Mouse (Mus musculus): ENCODE measurements around the gene Mapk10. TPM values are rescaled to one million over a fixed set of nuclear protein-coding genes. Genes with fewer than 3 reads are reported as not detected.
"Not testable (repeated sequence)": the region's sequence is repeated elsewhere in the genome, so short reads cannot be mapped to it uniquely, and the experiment has no call there.

Mapk10 gene
- total RNA-seq, 1 experiment from 2014 or later, result not detected

DNA sequence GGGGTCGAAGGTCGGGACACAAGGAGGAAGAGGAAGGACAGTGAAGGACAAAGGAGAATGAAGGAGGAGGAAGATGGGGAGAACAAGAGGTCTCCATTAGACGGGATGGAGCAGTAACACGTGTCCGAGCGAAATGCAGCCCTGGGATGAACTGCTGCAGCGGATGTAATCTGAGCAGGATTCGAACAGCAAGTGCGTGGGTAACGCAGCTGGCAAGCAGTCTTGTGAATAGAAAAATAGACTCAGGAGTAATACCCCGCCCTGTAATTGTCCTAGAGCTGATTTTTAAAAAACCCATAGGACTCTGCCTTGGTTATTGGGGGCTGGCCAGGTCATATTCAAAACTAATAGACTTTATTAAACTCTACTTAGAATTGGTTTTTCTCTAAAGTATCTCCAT, 213.2 kb downstream of the Mapk10 start:
- no peak for ATAC-seq (replicated peaks; ENCODE audit: insufficient number of reproducible peaks, low FRiP score, low TSS enrichment, poor library complexity, severe bottlenecking)

DNA sequence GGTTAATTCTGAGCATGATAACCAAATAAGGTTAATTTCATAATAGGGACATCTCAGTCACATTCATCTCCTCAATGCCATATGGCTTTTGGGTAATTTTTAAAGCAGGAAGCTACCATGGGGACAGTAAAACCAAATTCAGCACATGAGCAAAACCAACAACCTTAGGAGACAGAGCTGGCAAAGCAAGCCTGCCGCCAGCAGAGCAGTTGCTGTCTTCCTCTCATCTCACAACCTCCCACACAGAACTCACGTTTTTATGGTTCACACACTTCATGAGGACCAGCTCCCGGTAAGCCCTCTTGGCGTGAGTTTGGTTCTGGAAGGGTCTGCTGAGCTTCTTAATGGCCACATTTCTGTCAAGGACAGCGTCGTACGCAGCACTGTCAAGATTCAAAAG, 214.8 kb downstream of the Mapk10 start:
- ATAC-seq (replicated peaks; ENCODE audit: insufficient number of reproducible peaks, low FRiP score, low TSS enrichment, poor library complexity, severe bottlenecking), result no peak

DNA sequence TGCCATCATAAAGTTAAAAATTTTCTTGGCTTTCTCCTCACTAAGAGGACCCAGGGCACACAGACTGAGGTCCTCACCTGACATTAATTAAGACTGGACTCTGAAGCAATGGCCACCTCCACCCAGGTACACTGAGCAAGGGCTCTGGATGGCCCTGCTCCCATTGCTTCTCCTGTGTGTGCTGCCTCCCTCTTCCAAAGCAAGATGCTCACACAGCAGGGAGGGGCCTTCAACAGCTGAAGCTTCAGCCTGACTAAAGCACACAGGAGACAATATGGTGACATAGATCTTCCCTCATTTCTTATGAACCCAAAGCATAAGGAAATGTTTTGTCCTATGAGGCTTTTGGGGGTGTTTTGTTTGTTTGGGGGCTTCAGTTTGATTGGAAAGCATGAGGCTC, 215.2 kb downstream of the Mapk10 start:
- no peak for ATAC-seq (replicated peaks; ENCODE audit: insufficient number of reproducible peaks, low FRiP score, low TSS enrichment, poor library complexity, severe bottlenecking)

DNA sequence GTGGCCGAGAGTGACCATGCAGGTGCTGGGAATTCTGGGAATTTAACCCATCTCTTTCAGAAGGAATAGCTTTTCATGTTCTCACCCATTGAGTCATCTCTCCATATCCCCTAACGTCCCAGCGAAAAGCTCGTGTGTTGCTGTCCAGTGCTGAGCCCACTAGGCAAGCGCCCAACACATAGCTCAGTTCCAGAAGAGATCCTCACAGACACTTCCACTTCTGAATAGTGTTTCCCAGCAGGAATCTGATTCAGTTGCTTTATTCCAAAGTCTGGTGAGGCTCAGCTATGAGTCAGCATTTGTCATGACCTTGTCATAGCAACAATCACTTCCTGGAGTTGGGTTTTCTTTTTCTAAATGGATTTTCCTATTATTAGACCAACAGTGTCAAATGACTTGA, 217.2 kb downstream of the Mapk10 start:
- no peak for ATAC-seq (replicated peaks; ENCODE audit: insufficient number of reproducible peaks, low FRiP score, low TSS enrichment, poor library complexity, severe bottlenecking)

DNA sequence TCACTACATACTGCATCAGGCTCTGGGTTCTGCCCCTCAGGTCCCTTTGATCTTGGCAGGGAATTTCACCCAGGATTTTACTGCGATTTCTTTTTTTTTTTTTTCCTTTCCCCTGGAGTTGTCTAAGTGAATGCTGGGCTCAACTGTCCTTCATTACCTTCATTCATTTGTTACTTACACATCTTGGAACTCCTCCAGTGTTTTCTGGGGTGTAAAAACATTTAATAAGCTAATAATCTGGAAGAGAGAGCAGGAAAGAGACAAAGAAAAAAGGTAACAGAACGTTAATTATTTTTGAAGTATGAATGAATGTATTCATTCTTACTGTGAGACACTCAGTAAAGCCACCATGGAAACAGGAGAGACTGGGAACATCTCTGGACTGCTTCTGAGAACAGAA, 219.4 kb downstream of the Mapk10 start:
- no peak for ATAC-seq (replicated peaks; ENCODE audit: insufficient number of reproducible peaks, low FRiP score, low TSS enrichment, poor library complexity, severe bottlenecking)

DNA sequence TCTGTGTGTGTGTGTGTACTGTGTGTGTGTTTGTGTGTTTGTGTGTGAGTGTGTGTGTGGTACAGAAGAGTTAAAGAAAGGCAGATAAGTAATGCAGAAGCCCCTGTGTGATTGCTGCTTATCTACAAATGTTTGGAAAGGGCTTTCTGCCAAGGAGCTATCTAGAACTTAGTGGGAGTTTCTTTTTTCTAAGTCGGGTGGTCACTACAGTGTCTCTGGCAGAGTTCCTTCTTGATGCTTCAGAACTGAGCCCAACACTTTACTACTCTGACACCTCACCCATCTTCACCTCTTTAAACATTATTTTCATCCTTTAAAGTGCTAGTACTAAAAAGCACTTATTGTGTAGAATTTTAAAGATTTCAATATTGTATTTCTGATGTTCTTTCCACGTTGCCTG, 232.8 kb downstream of the Mapk10 start:
- ATAC-seq (replicated peaks; ENCODE audit: insufficient number of reproducible peaks, low FRiP score, low TSS enrichment, poor library complexity, severe bottlenecking), result no peak

DNA sequence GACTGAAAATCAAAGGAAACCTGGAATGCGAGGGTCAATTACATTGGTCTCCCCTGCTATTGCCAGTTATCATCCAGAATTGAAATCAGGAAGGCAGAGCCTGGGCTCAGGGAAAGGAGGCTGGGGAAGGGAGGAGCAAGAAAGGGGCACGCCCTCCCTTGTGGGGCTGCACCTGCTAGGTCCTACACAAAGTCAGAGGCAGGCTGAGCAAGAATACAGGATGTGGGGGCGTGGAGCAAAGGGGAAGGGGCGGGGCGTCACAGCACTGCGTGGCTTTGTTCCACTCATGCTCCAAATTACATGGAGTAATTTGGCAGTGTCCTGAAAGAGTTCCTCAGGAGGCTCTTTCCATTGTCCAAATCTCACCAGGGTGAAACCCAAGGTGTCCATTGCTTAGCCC, 234.0 kb downstream of the Mapk10 start:
- ATAC-seq (replicated peaks; ENCODE audit: insufficient number of reproducible peaks, low FRiP score, low TSS enrichment, poor library complexity, severe bottlenecking), result no peak

DNA sequence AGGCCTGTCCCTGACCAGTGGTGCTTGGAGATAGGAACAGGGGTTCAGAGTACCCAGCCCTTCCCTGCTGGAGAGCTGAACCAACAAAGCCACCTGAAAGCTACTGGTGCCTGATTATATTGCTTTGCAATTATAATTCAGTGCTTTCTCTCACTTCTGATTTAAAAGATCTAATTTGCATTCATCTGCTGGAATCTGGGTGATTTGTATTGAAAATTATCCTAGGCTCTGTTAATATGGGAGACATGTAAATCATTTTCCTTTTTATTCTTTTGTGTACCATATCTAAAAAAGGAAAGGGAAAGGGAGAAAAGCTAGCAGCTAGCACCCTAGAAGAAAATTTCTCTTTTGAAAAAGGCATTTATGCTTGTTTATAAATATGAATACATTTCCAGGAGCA, 234.6 kb downstream of the Mapk10 start:
- ATAC-seq (replicated peaks; ENCODE audit: insufficient number of reproducible peaks, low FRiP score, low TSS enrichment, poor library complexity, severe bottlenecking), result no peak

DNA sequence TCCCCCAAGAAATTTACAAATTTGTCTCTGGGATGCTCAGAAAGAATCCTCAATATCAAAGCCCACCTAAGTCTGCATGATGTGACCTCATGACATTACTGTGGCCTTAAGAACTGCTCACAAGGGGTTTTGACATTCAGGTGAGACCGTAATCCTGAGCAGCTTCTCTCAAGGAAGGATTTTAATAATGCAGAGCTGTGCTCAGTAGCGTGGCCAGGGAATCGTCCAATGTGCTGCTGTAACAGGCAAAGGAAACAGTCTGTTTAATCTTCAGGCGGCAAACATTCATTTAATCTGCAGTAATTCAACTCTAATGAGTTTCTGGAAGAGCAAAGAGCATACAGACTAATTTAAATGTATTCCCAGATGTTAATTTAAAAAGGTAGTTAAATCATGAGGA, 236.7 kb downstream of the Mapk10 start:
- no peak for ATAC-seq (replicated peaks; ENCODE audit: insufficient number of reproducible peaks, low FRiP score, low TSS enrichment, poor library complexity, severe bottlenecking)

DNA sequence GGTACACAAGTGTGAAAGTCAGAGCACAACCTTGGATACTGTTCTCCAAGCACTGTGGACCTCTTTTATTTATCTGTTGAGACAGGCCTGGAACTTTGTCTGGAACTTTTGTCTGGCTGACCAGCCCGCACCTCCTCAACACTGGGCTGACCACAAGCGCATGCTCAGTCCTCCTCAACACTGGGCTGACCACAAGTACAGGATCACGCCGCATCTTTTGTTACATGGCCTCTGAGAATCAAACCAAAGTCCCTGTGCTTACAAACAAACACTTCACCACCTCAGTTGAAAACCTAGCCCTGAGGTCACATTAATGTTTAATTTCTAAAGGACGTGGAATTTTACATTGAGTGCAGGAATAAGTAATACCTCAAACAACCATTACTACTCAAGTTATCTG, 246.7 kb downstream of the Mapk10 start:
- ATAC-seq (replicated peaks; ENCODE audit: insufficient number of reproducible peaks, low FRiP score, low TSS enrichment, poor library complexity, severe bottlenecking), result no peak

DNA sequence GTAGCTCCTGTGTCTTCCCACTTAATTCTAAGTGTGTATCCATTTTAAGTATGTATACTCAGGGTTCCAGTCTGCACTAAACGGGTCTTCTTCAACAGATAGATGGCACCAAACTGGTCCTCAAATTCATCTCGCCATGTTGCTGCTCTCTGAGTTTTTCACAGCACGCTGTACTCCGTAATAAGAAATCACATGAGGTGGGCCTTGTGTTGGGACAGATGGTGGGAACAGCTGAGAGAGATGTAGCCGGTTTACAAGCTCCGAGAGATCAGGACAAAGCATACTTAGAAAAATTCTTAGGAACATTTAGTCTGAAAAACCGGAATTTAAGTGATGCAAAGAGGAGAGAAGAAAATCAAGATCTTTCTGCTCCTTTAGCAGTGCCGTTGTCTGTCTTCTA, 257.7 kb downstream of the Mapk10 start:
- no peak for ATAC-seq (replicated peaks; ENCODE audit: insufficient number of reproducible peaks, low FRiP score, low TSS enrichment, poor library complexity, severe bottlenecking)

DNA sequence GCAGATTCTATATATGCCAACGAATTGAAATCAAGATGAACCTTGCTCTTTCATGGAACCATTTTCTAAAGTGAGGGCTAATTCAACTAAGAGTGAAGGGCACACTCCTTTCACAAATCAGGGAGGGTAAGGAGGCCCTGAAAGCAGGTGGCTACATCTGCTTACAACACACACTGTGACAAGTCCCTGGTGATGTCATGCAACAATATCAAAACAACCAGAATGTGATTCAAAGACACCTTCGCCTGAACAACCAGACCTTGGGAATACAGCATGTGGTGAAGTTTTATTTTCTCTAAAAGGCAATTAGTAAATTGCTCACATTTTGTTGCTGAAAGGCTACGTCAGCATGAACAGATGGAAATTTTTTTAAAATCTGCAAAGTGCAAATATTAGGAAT, 258.2 kb downstream of the Mapk10 start:
- ATAC-seq (replicated peaks; ENCODE audit: insufficient number of reproducible peaks, low FRiP score, low TSS enrichment, poor library complexity, severe bottlenecking), result no peak

DNA sequence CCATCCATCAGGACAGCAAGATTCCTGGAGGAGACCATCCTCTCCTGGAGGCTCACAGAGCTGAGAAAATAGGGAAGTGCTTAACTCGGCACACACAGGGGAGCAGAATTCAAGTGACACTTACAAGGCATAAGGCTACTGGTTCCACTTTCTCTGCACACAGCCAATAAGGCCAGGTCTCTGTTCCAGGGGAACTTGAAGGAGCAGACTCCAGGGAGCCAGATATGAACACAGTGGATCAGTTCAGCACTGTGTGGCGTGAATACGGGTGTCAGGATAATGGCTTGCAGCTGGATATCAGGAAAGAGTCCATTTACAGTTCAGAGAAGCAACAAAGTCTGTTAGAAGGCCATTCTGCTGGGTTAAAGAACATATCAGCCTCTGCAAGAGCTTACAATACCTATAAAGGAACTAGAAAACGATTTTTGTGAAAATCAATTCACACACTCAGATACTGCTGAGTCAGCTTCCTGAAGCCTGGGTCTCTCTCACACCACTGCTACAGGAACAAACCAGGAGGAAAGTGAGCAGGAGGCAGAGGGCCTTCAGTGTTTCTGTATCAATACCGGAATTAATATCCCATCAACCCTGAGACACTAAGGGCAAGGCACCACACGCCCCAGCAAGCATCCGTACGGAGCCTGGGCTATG, 263.9 kb downstream of the Mapk10 start:
- ATAC-seq (replicated peaks; ENCODE audit: insufficient number of reproducible peaks, low FRiP score, low TSS enrichment, poor library complexity, severe bottlenecking), result no peak

DNA sequence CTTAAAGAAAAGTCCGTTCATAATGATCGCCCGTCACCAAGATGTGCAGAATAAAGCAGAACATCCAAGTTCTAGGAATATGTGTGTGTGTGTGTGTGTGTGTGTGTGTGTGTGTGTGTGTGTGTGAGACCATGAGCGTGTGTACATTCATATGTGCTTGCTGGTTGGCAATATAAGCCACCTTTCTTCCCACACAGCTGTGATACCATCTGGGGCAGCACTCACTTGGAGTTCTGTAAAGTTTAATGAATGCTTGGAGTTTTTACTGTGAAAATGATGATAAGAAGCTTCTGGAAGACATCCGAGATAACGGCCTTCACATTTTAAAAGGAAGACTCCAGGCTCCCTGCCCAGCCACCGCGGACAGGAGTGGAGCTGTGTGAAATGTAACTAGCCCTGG, 264.5 kb downstream of the Mapk10 start:
- no peak for ATAC-seq (replicated peaks; ENCODE audit: insufficient number of reproducible peaks, low FRiP score, low TSS enrichment, poor library complexity, severe bottlenecking)

DNA sequence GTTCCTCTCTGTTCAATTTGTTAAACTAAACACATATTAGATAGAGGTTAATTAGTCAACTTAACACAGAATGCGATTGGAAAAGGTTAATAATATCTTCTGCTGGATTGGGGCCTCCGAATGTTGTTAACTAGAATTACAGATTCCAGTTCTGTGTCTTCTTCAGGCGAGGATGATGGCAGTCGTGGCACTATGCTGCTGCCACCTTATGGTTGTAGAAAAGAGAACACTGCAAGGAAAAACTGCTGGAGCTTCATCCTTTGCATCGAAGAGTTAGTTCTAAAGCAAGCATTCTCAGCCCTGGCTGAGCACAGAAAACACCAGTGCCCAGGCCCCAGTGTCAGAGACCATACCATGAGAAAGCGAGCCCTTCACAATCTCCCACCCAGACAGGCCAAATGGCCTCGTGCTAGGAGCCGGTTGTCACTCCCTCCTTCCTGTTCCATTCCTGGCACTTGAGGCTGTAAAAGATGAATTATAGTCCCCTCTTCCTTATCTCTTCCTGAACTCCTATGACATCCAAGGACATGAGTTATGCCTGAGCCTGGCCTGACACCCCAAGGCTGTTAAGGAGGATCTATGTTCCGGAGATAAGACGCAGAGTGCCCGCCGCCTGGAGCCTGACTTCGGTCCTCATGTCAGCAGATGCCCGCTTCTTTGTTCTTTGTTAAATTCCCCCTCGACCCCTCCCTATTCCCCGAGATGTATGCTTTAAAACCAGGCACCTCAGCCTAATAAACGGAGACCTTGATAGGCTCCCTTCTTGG, 267.1 kb downstream of the Mapk10 start:
- ATAC-seq (replicated peaks; ENCODE audit: insufficient number of reproducible peaks, low FRiP score, low TSS enrichment, poor library complexity, severe bottlenecking), result not testable (repeated sequence)

DNA sequence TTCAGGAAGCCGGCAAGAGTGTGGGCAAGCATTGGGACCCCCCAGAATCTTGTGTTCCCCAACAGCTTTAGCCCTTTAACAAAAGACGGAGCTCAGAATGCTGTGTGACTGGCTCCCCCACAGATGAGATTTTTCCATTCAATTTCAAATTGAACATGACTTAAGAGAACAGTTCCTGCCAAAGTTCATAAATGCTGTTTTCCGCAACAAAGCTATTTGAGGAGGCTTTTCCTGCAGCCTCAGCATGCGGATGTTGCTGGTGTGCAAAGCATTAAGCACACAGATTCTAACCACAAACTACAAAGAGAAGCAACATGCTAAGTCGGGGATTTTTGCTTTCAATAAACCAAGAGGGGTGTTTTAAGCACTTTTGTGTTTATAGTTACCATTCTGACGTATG, 281.0 kb downstream of the Mapk10 start:
- ATAC-seq (replicated peaks; ENCODE audit: insufficient number of reproducible peaks, low FRiP score, low TSS enrichment, poor library complexity, severe bottlenecking), result no peak

DNA sequence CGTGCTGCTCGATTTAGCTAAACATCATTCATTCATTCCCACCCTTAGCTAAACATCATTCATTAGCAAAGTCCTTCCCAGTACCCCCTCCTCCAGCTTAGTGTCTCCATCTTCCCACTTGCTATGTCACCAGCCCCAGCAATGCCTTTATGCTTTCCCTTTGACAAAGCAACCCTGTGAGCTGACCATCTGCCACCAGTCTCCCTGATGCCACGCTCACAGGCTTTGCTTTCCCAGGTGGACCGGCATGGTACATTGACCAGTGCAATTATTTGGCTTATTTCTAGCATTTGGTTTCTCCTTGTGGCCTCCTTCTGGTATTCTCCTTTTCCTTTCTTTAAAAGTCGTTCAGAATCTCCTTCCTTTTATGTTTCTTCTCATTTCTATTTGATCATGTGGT, 284.3 kb downstream of the Mapk10 start:
- ATAC-seq (replicated peaks; ENCODE audit: insufficient number of reproducible peaks, low FRiP score, low TSS enrichment, poor library complexity, severe bottlenecking), result no peak

DNA sequence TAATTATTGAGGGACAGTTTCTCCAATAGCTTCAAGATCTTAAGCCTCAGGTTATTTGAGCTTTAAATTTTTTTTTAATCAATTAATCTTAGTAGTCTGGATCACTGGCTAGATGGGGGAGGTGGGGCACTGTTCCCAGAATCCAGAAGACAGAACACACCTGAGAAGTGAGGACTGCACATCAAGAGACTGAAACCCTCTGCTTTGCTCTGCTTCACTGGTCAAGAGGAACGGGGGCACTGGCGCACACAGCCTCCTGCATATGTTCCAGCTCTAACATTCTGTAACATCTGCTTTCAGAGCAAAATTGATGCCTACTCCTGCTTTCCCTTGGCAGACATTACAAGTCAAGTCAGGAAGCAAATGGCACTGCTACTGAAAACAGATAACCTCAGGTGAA, 290.9 kb downstream of the Mapk10 start:
- ATAC-seq (replicated peaks; ENCODE audit: insufficient number of reproducible peaks, low FRiP score, low TSS enrichment, poor library complexity, severe bottlenecking), result no peak

DNA sequence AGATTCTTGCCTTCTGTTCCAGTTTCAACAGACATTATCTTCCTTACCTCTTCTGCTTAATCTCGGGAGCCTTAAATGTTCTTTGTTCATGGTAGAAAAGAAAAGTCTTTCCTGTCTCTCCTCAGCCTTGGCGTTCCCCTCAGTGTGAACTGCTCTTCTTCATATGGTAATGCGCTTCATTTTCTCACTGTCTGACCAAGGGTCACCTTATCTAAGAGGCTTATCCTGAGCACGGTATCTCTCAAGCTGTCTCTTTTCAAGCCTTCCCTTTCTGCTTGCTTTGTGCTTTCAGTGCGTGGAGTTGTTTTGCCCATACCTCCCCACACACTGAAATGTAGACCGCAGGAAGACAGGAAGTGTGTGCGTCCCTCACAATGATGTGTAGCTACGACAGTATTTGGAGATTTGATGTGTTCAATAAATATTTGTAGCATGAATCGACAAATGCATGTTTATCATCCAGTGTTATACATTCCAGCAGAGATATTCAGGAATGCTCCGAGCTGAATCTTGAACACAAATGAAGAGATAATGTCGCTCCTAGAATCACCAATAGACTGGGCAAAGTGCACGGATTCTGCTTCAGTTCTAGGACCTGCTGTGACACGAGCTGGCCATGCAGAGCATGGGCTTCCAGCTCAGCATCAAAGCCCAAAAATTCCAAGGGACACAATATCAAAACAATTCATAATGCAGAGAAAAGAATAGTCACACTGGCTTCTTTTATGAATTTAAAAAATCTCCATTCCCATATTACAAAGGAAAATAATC, 305.5 kb downstream of the Mapk10 start:
- ATAC-seq (replicated peaks; ENCODE audit: insufficient number of reproducible peaks, low FRiP score, low TSS enrichment, poor library complexity, severe bottlenecking), result no peak

DNA sequence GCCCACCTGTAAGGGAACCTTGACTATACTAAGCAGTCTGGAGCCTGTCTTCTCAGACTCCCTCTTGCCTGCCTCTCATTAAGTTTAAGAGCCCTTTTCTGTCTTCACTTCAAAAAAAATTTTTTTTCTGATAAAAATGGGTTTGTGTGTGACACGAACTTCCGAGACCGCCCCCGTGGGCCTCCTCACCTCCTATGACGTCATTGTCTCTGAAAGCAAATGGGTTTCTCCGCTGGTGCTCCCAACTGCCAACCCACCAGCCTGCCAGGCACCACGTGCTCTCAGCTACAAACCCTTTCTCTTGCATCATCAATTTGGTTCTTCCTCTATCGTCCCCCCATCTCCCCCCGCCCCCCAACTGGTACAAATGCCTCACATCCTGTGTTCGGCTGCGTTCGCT, 307.1 kb downstream of the Mapk10 start:
- ATAC-seq (replicated peaks; ENCODE audit: insufficient number of reproducible peaks, low FRiP score, low TSS enrichment, poor library complexity, severe bottlenecking), result no peak
